Mouse (Mus musculus) neural tube, embryonic 13.5 days (tissue): ENCODE data around the gene Kif20b. TPM values are rescaled to one million over a fixed set of nuclear protein-coding genes. Genes with fewer than 3 reads are reported as not detected.

Source experiments
- ATAC-seq: fragments of 200-750 bp; cut with Nextera tagmentation; 2 replicates; pipeline ENCODE4 v1.8.0; 2017; ENCODE audit warnings: low read depth, mild to moderate bottlenecking, moderate TSS enrichment, moderate library complexity
- H3K27ac ChIP-seq: fragments of 300-500 bp; sonication (generic); replicated peaks from 2 replicates; pipeline ENCODE4 v1.5.1; 2015; ENCODE audit warnings: moderate library complexity, mild to moderate bottlenecking, inconsistent platforms
- H3K27me3 ChIP-seq: fragments of 300-500 bp; sonication (generic); 2 replicates; pipeline ENCODE4 v1.6.1; 2015; ENCODE audit warnings: mild to moderate bottlenecking, inconsistent platforms
- H3K36me3 ChIP-seq: fragments of 300-500 bp; sonication (generic); 2 replicates; pipeline ENCODE4 v1.6.1; 2015; ENCODE audit warnings: mild to moderate bottlenecking, inconsistent platforms
- H3K4me1 ChIP-seq: fragments of 300-500 bp; sonication (generic); replicated peaks from 2 replicates; pipeline ENCODE4 v1.6.1; 2015; ENCODE audit warnings: inconsistent platforms
- H3K4me2 ChIP-seq: fragments of 300-500 bp; sonication (generic); 2 replicates; pipeline ENCODE4 v1.6.1; 2015; ENCODE audit warnings: inconsistent platforms, mild to moderate bottlenecking, moderate library complexity
- H3K4me3 ChIP-seq: fragments of 300-500 bp; sonication (generic); 2 replicates; pipeline ENCODE4 v1.5.1; 2015; ENCODE audit warnings: mild to moderate bottlenecking, inconsistent platforms
- H3K9ac ChIP-seq: fragments of 300-500 bp; sonication (generic); 2 replicates; pipeline ENCODE4 v1.6.1; 2015; ENCODE audit warnings: moderate library complexity, mild to moderate bottlenecking, inconsistent platforms
- H3K9me3 ChIP-seq: fragments of 300-500 bp; sonication (generic); 2 replicates; pipeline ENCODE4 v1.6.1; 2016; ENCODE audit warnings: inconsistent platforms
- WGBS: fragments of 180-500 bp; shearing (Covaris S2); methylation state at CpG from one replicate; pipeline ENCODE4 v1.1.7; 2015; 5-methylcytosine and 5-hydroxymethylcytosine counted together
- microRNA counts: library from miRNA; unstranded; fragments of <30 nt; microRNA quantifications from one replicate; lab custom pipeline; 2016
- microRNA-seq: library from miRNA; unstranded; fragments of <30 nt; microRNA quantifications from one replicate; pipeline ENCODE4, GENCODE M21; 2016
- polyA plus RNA-seq: library from polyadenylated mRNA; unstranded; fragments of >200 nt; fragmentation: Nextera tagmentation; extraction: Ambion mirVana; gene quantifications from 2 replicates; pipeline ENCODE4 v1.2.1, GENCODE M21; 2015

Gene Kif20b
- polyA plus RNA-seq, 1 experiment from 2014 or later, result 10.3 TPM

- Histone ChIP-seq H3K9ac (no peak overlapping the region), H3K27ac (no peak overlapping the region), H3K36me3 (peaks cover 17% of the 10 kb centered on the region), H3K4me1 (no peaks in the 10 kb centered on the region), H3K9me3 (no peaks in the 10 kb centered on the region), H3K4me2 (no peak overlapping the region), H3K4me3 (no peak overlapping the region), H3K27me3 (no peaks in the 10 kb centered on the region)
- no peak for ATAC-seq
- WGBS, result 97% methylated on average over 1 of the region's 1 CpGs
These were observed 25.0 kb downstream of the Kif20b start for GRCm38 (mm10) chr19:34947206-34947605.

DNA sequence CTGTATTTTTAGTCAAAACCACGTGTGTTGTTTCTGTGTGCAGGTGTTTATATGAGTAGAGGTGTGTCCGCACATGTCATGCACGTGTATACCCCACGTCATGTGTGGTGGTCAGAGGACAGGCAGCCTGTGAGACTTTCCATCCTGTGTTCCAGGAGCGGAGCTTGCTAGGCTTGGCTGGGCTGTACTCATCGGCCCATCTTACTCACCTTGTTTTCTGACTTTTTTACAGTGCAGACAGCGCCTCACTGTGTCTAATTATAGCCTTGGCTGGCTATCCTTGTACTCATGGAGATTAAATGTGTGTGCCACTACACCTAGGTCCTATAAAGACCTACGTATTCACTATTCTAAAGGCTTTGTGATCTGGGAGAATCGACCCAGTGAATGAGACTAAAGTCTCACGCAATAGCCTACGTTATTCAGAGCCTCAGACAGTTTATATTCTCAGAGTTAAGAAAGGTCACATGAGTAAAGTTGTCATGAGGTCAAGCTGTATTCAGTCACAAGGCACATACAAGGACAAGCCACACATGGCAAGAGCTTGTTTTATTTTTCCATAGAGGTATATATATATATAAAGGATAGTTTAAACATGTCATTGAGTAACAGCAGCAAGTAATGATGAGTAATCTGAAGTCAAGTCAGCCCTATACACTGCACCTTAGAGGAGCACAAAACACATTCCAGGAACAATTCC is 31.8 kb downstream of the Kif20b start:
- H3K9ac ChIP-seq, result no peak overlapping the region
- ATAC-seq, result no peak
- no peaks in the 10 kb centered on the region for H3K9me3 ChIP-seq
- no peaks in the 10 kb centered on the region for H3K4me1 ChIP-seq
- H3K4me2 ChIP-seq, result no peak overlapping the region
- no peaks in the 10 kb centered on the region for H3K27me3 ChIP-seq
- H3K4me3 ChIP-seq, result no peak overlapping the region
- 92% methylated on average over 11 of the region's 11 CpGs for WGBS
- no peak overlapping the region for H3K27ac ChIP-seq
- H3K36me3 ChIP-seq, result peaks cover 20% of the 10 kb centered on the region

DNA sequence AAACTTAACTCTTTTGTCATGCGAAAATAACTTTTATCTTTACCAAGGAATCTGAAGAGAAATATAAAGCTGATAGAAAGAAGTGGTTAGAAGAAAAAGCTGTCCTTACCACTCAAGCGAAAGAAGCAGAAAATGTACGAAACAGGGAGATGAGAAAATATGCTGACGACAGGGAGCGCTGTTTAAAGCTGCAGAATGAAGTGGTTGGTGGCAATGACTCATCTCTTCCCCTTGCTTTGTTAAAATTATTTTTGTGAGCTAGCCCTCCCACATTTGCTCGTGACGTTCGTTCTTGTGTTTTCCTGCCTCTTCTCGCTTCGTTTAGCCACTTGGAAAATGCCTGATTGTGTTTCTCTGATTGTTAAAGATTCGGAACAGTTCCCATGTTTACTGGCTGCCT is 37.2 kb downstream of the Kif20b start:
- Histone ChIP-seq H3K27ac (no peak overlapping the region), H3K36me3 (no peaks in the 10 kb centered on the region), H3K4me2 (no peak overlapping the region), H3K9ac (no peak overlapping the region), H3K4me1 (no peaks in the 10 kb centered on the region), H3K4me3 (no peak overlapping the region), H3K27me3 (no peaks in the 10 kb centered on the region), H3K9me3 (no peaks in the 10 kb centered on the region)
- 92% methylated on average over 11 of the region's 11 CpGs for WGBS
- ATAC-seq, result no peak

DNA sequence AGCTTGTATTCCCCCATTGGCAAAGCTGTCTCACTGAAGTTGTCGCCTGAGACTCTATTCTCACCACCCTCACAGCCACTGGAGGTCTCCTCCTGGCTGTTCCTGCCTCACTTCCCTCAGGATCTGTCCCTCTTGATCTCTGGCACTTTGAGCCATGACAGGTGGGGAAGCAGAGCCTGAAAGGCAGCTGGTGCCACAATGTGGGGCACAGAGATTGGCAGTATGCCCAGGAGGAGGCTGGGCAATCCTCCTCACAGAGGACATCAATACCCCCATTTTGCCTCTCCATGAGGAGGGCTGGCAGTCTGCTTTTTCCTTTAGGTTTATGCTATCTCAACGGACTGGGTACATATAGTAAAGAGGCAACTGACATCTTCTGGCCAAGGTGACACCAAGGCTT is 62.6 kb downstream of the Kif20b start:
- Histone ChIP-seq H3K9me3 (no peaks in the 10 kb centered on the region), H3K36me3 (no peaks in the 10 kb centered on the region), H3K4me2 (no peak overlapping the region), H3K4me3 (no peak overlapping the region), H3K4me1 (0 out of 2 replicates have a peak, but pooled peaks cover 6% of the 10 kb centered on the region), H3K9ac (no peak overlapping the region), H3K27me3 (no peaks in the 10 kb centered on the region), H3K27ac (no peak overlapping the region)
- no peak for ATAC-seq
- 59% methylated on average over 2 of the region's 2 CpGs for WGBS

DNA sequence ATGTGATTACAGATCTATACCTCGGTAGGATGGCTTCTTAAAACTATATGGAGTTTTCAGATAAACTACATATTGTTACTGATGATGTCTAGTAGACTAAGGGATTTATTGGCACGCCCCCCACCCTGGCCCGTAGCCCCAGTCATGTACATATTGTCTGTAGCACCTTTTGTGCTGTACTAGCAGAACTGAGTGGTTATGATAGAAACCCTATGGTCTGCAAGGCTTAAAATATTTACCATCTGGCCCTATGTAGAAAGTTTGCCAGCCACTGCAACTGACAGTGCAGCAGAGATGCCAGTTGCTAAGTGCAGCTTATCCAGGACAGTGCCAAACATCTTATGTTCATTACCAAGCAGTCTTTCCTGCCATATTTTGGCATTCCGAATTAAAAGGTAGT is 68.3 kb downstream of the Kif20b start:
- WGBS, result 78% methylated on average over 4 of the region's 4 CpGs
- ATAC-seq, result no peak

GRCm38 (mm10) chr19:34992969-34993527 is 70.9 kb downstream of the Kif20b start:
- 11% methylated on average over 1 of the region's 1 CpGs for WGBS
- no peaks in the 10 kb centered on the region for H3K27me3 ChIP-seq

More for the DNA sequence above, 68.3 kb downstream of the Kif20b start:
- no peak overlapping the region for H3K27ac ChIP-seq
- no peaks in the 10 kb centered on the region for H3K27me3 ChIP-seq
- no peaks in the 10 kb centered on the region for H3K9me3 ChIP-seq
- H3K9ac ChIP-seq, result no peak overlapping the region
- H3K36me3 ChIP-seq, result no peaks in the 10 kb centered on the region
- H3K4me1 ChIP-seq, result no peaks in the 10 kb centered on the region
- H3K4me2 ChIP-seq, result no peak overlapping the region
- H3K4me3 ChIP-seq, result no peak overlapping the region

GRCm38 (mm10) chr19:35015058-35015457 is 92.9 kb downstream of the Kif20b start:
- Histone ChIP-seq H3K9me3 (no peaks in the 10 kb centered on the region), H3K27ac (no peak overlapping the region), H3K36me3 (no peaks in the 10 kb centered on the region), H3K4me2 (no peak overlapping the region), H3K4me3 (no peak overlapping the region), H3K4me1 (no peaks in the 10 kb centered on the region), H3K27me3 (no peaks in the 10 kb centered on the region), H3K9ac (no peak overlapping the region)
- ATAC-seq, result no peak
- 69% methylated on average over 3 of the region's 3 CpGs for WGBS

More at GRCm38 (mm10) chr19:34992969-34993527, 70.9 kb downstream of the Kif20b start:
- Histone ChIP-seq H3K4me3 (no peak overlapping the region), H3K4me1 (no peaks in the 10 kb centered on the region), H3K27ac (no peak overlapping the region), H3K9ac (no peak overlapping the region), H3K4me2 (no peak overlapping the region), H3K36me3 (no peaks in the 10 kb centered on the region), H3K9me3 (no peaks in the 10 kb centered on the region)
- peak; percentile 77 for ATAC-seq

DNA sequence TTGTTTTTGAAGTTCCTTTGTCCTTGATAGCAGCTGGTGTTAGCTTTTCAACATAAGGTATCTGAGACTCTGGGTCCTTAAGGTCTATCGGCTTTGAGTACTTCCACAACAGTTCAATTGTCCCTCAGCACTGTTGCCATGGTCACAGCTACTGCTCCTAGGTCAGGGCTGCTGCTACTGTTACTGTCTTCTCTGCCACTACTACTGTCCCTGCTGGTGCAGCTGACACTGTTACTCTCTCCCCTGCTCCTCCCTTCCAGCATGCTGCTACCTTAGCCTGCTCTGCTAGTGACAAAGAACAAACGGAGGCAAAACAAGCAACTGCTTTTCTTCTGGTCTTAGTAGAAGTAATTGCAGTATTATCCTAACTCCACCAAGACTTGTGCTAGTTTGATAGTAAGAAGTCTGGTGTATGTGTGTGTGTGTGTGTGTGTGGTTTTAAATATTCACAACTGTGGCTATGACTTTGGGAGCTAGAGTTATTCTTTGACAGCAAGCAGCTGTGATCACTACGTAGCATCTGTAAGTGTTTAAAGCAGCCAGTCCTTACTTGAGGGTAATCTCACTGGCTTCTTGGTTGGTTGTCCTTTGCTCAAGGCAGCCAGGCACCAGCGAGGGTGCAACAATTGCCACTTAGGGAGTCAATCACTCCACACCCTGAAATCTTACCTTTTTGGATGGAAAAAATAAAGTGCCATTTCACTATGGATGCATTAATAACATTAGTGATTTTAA is 95.5 kb downstream of the Kif20b start:
- no peaks in the 10 kb centered on the region for H3K36me3 ChIP-seq
- no peak overlapping the region for H3K27ac ChIP-seq
- no peak overlapping the region for H3K4me3 ChIP-seq
- H3K27me3 ChIP-seq, result no peaks in the 10 kb centered on the region
- no peak overlapping the region for H3K9ac ChIP-seq
- no peak for ATAC-seq
- no peaks in the 10 kb centered on the region for H3K4me1 ChIP-seq
- H3K4me2 ChIP-seq, result no peak overlapping the region
- H3K9me3 ChIP-seq, result no peaks in the 10 kb centered on the region
- 67% methylated on average over 4 of the region's 4 CpGs for WGBS

DNA sequence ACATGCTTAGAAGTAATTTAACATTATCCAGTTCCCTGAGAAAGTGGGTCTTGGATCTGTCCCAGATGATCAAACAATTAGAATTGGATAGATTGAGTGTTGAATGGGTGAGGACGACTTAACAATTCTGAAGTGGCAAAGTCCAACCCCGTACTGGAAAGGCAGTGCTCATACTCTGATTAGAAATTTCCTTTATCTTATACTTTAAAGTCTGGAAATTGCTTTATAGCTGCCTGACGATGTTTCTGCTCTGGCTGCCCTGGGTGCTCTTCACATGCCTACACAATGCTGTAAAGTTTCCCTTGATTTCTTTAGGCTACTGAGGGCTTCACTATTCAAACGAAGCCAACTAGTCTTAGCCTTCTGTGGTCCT is 96.0 kb downstream of the Kif20b start:
- 63% methylated on average over 4 of the region's 4 CpGs for WGBS

More for the DNA sequence above, 96.0 kb downstream of the Kif20b start:
- H3K9me3 ChIP-seq, result no peaks in the 10 kb centered on the region
- ATAC-seq, result no peak
- H3K27me3 ChIP-seq, result no peaks in the 10 kb centered on the region
- no peak overlapping the region for H3K9ac ChIP-seq
- no peaks in the 10 kb centered on the region for H3K36me3 ChIP-seq
- H3K4me1 ChIP-seq, result no peaks in the 10 kb centered on the region
- no peak overlapping the region for H3K4me3 ChIP-seq
- H3K4me2 ChIP-seq, result no peak overlapping the region
- H3K27ac ChIP-seq, result no peak overlapping the region

MicroRNAs within 50 kb of the gene (microRNA counts, 519-probe panel; counts per million panel counts)
- not detected for microRNA mmu-miR-1950 (lab: Ali Mortazavi, UCI)

Small RNA genes lying within 50 kb of the gene (microRNA-seq; reads per million reads assigned to microRNA genes)
- not detected for gene Mir1950

Other genes starting within 250 kb of the Kif20b start
- gene Slc16a12, start 175.1 kb upstream of the Kif20b start, polyA plus RNA-seq, result 1.9 and 2.0 TPM in 2 replicates
- gene Pank1, start 42.9 kb upstream of the Kif20b start, polyA plus RNA-seq, result 8.0 and 9.0 TPM in 2 replicates